Mouse (Mus musculus) hindbrain, postnatal 0 days (tissue): Measurements from ENCODE around the gene Nod2. TPM values are rescaled to one million over a fixed set of nuclear protein-coding genes. Genes with fewer than 3 reads are reported as not detected.

ENCODE experiments used
- ATAC-seq: fragments of 200-750 bp; cut with Nextera tagmentation; 2 replicates; pipeline ENCODE4 v1.8.0; 2017; ENCODE audit warnings: mild to moderate bottlenecking, moderate TSS enrichment, moderate library complexity
- DNase-seq: peaks from one replicate; pipeline ENCODE4 v3.0.0-alpha.2; 2015; ENCODE audit warnings: low spot score
- H3K27ac ChIP-seq: fragments of 300-500 bp; sonication (generic); 2 replicates; pipeline ENCODE4 v1.5.1; 2014; ENCODE audit warnings: mild to moderate bottlenecking
- H3K27me3 ChIP-seq: fragments of 300-500 bp; sonication (generic); 2 replicates; pipeline ENCODE4 v1.6.1; 2014; ENCODE audit warnings: low read length, mixed read lengths; ENCODE audit not compliant: insufficient read depth
- H3K36me3 ChIP-seq: fragments of 300-500 bp; sonication (generic); 2 replicates; pipeline ENCODE4 v1.6.1; 2014; ENCODE audit warnings: low read length, mixed read lengths; ENCODE audit not compliant: insufficient read depth
- H3K4me1 ChIP-seq: fragments of 300-500 bp; sonication (generic); 2 replicates; pipeline ENCODE4 v1.6.1; 2014; ENCODE audit warnings: antibody characterized with exemption, low read length, mixed read lengths; ENCODE audit not compliant: insufficient read depth
- H3K4me2 ChIP-seq: fragments of 300-500 bp; sonication (generic); 2 replicates; pipeline ENCODE4 v1.6.1; 2014; ENCODE audit warnings: low read depth, mild to moderate bottlenecking, low read length, moderate library complexity, mixed read lengths
- H3K4me3 ChIP-seq: fragments of 300-500 bp; sonication (generic); 2 replicates; pipeline ENCODE4 v1.5.1; 2014; ENCODE audit warnings: low read length
- H3K9ac ChIP-seq: fragments of 300-500 bp; sonication (generic); replicated peaks from 2 replicates; pipeline ENCODE4 v1.6.1; 2014; ENCODE audit warnings: mild to moderate bottlenecking, low read length, moderate library complexity, mixed read lengths
- H3K9me3 ChIP-seq: fragments of 300-500 bp; sonication (generic); 2 replicates; pipeline ENCODE4 v1.6.1; 2016; ENCODE audit warnings: low read length, mixed read lengths
- CTCF ChIP-seq: IDR thresholded peaks from 2 replicates; pipeline ENCODE4 v1.5.1; 2016; ENCODE audit warnings: antibody characterized with exemption, control low read depth, low read depth
- WGBS: fragments of 180-500 bp; shearing (Covaris S2); extraction: QIAGEN DNeasy Blood & Tissue Kit; methylation state at CpG from one replicate; pipeline ENCODE4 v1.1.7; 2014; 5-methylcytosine and 5-hydroxymethylcytosine counted together
- polyA plus RNA-seq: library from polyadenylated mRNA; unstranded; fragments of >200 nt; fragmentation: Nextera tagmentation; extraction: Ambion mirVana; gene quantifications from 2 replicates; pipeline ENCODE4 v1.2.1, GENCODE M21; 2015
- total RNA-seq: library from RNA; depleted of rRNA; stranded (reverse); fragments of >200 nt; gene quantifications from 2 replicates; pipeline ENCODE4 v1.2.3, GENCODE M21; 2014

The Nod2 gene
- total and polyA plus RNA-seq, 2 experiments from 2014 or later = 0.05 to 1.7 TPM

- no peaks in the 10 kb centered on the region for H3K9me3 ChIP-seq
- no peak overlapping the region for H3K4me3 ChIP-seq
- no peaks in the 10 kb centered on the region; the same call in 1 of the 2 replicates for H3K27me3 ChIP-seq
- 0 out of 2 replicates have a peak, but pooled peaks cover 3% of the 10 kb centered on the region for H3K4me1 ChIP-seq
- no peak overlapping the region for H3K27ac ChIP-seq
- DNase-seq (peak; percentile 87), ATAC-seq (peak; percentile 53; the same call in 1 of the 2 replicates)
- WGBS = under 1% methylated on average over 8 of the region's 8 CpGs
- no peaks in the 10 kb centered on the region for H3K36me3 ChIP-seq
- no peak overlapping the region for H3K9ac ChIP-seq
- H3K4me2 ChIP-seq = no peak overlapping the region
- TF ChIP-seq CTCF = peak; percentile 98
Observed at GRCm38 (mm10) chr8:88621408-88621807, 25.7 kb upstream of the Nod2 start.

GRCm38 (mm10) chr8:88623351-88623750, 23.8 kb upstream of the Nod2 start:
- Histone ChIP-seq H3K9ac (no peak overlapping the region), H3K4me2 (no peak overlapping the region), H3K4me3 (no peak overlapping the region), H3K36me3 (no peaks in the 10 kb centered on the region), H3K27ac (no peak overlapping the region), H3K27me3 (no peaks in the 10 kb centered on the region; the same call in 1 of the 2 replicates), H3K4me1 (0 out of 2 replicates have a peak, but pooled peaks cover 3% of the 10 kb centered on the region), H3K9me3 (no peaks in the 10 kb centered on the region)
- DNase-seq (peak; percentile 55), ATAC-seq (no peak)
- TF ChIP-seq CTCF = no peak
- WGBS = 65% methylated on average over 3 of the region's 3 CpGs

GRCm38 (mm10) chr8:88624276-88624675, 22.8 kb upstream of the Nod2 start:
- TF ChIP-seq CTCF = no peak
- Histone ChIP-seq H3K27me3 (no peaks in the 10 kb centered on the region; the same call in 1 of the 2 replicates), H3K4me3 (no peak overlapping the region), H3K9ac (no peak overlapping the region), H3K4me2 (no peak overlapping the region), H3K36me3 (no peaks in the 10 kb centered on the region), H3K4me1 (0 out of 2 replicates have a peak, but pooled peaks cover 3% of the 10 kb centered on the region), H3K9me3 (no peaks in the 10 kb centered on the region), H3K27ac (no peak overlapping the region)
- ATAC-seq = no peak
- WGBS = 58% methylated on average over 3 of the region's 3 CpGs
- DNase-seq = no peak

GRCm38 (mm10) chr8:88626433-88626832, 20.7 kb upstream of the Nod2 start:
- Histone ChIP-seq H3K9me3 (no peaks in the 10 kb centered on the region), H3K4me1 (0 out of 2 replicates have a peak, but pooled peaks cover 3% of the 10 kb centered on the region), H3K4me2 (peak overlapping the region; percentile 82; the same call in 1 of the 2 replicates), H3K27me3 (no peaks in the 10 kb centered on the region), H3K9ac (no peak overlapping the region; the same call in 1 of the 2 replicates), H3K27ac (no peak overlapping the region), H3K36me3 (no peaks in the 10 kb centered on the region), H3K4me3 (no peak overlapping the region)
- TF ChIP-seq CTCF = no peak
- no peak for DNase-seq
- ATAC-seq = no peak
- 81% methylated on average over 3 of the region's 3 CpGs for WGBS

GRCm38 (mm10) chr8:88626940-88627264, 20.2 kb upstream of the Nod2 start:
- H3K36me3 ChIP-seq = no peaks in the 10 kb centered on the region
- WGBS = 10% methylated on average over 19 of the region's 19 CpGs
- peak overlapping the region; percentile 90 for H3K27ac ChIP-seq
- peak overlapping the region; percentile 55 for H3K4me3 ChIP-seq
- peak overlapping the region; percentile 82 for H3K4me2 ChIP-seq
- TF ChIP-seq CTCF = 0 out of 2 replicates have a peak, but pooled peaks have one; percentile 16
- no peaks in the 10 kb centered on the region for H3K27me3 ChIP-seq
- no peak for DNase-seq
- no peaks in the 10 kb centered on the region for H3K9me3 ChIP-seq
- H3K9ac ChIP-seq = peak overlapping the region; percentile 72
- H3K4me1 ChIP-seq = 0 out of 2 replicates have a peak, but pooled peaks cover 3% of the 10 kb centered on the region
- no peak for ATAC-seq

- Histone ChIP-seq H3K4me1 (0 out of 2 replicates have a peak, but pooled peaks cover 3% of the 10 kb centered on the region), H3K4me2 (peak overlapping the region; percentile 82), H3K4me3 (peak overlapping the region; percentile 55), H3K27me3 (no peaks in the 10 kb centered on the region), H3K27ac (peak overlapping the region; percentile 90), H3K9ac (peak overlapping the region; percentile 72), H3K9me3 (no peaks in the 10 kb centered on the region), H3K36me3 (no peaks in the 10 kb centered on the region)
- 1% methylated on average over 103 of the region's 105 CpGs for WGBS
- peak; percentile 97 for DNase-seq
- no peak; the same call in 1 of the 2 replicates for TF ChIP-seq CTCF
- peak; percentile 90 for ATAC-seq
Observed at GRCm38 (mm10) chr8:88627265-88627991, 19.7 kb upstream of the Nod2 start.
